Mouse (Mus musculus) urinary bladder, postnatal 36 days (tissue): ENCODE results near the gene Gm35549.
"Not testable (repeated sequence)": the region's sequence is repeated elsewhere in the genome, so short reads cannot be mapped to it uniquely, and the experiment has no call there.

ENCODE experiments used
- DNase-seq, 2 experiments: peaks; one replicate each; pipeline ENCODE4 v3.0.0; 2022; ENCODE audit warnings: low spot score in 2 of 2, mixed read lengths in 1 of 2

The Gm35549 gene

DNA sequence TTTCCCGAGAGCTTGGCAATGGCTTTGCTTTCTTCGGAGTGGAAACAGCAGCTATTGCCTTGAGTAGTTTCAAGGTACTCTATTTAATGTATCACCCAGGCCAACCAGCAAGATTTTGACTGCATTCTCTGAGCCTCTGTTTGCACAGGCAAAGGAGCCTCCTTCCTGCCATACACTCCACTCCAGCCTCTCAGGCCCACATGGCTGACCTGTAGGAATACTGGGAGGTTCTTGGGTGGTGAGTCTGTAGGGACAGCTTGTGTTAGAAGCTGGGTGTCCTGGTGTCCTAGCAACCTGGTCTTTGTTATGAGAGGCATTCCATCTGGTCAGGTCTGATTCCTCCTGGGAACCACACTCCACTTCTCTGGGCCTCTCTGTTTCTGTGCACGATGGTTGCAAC lies at the start of gene Gm35549:
Gm35549 (minus strand) TSS at position 276 of the 400 bp plus-strand sequence.
- no peak for DNase-seq

DNA sequence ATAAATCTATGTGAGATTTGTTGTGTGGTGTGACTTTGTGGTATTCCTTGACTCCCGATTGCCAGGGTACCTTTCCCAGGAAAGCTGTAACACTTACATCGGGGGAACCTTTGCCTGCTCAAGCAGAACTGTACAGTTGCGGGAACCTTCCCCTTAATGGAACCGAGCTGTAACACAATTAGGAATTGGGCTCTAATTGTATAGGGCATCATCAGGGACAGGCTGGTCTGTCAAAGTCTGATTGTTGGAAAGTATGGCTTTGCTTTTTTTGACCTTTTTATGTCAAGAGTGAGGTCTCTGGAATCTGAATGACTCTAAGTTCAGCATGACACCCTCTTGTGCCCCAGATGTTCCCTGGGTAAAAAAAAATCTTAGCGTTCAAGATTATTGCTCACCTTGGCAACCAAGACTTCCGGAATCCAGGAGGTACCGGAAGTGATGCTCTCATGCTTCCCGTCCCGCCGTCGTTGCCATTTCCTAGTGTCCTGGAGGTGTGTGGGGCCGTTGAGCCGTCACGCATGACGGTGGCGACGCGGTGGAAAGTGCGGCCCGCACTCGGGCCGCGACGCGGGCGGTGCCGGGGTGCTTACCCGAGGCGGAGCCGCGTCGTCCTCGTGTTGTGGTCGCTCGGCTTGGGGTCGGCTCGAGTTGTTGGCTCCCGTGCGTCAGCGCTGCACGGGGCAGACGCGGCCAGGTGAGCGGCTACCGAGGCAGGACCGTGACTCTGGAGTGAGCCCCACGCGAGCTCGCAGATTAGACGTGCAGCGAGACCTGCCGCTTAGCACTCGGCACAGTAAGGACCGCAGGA lies 42.7 kb upstream of the Gm35549 start:
- DNase-seq, result peak; percentile 41 to 66

DNA sequence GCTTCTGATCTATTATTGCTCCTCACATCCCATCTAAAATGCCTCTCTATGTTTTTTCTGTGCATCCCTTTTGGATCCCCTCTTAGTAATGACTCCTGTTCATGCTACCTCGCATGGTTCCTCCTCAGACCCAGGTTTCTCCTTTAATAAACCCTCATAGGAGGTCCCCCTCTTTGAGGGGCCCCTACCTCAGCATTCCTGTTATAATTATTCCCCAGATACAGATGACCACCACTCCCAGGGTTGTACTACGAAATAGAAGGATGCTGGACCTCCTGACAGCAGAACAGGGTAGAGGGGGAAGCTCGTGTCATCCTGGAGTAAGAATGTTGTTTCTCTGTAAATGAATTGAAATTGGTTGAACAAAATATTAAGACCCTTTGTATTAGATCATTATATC lies 41.5 kb upstream of the Gm35549 start, which contains the start of gene Zkscan7:
Zkscan7 (plus strand) TSS at position 301 of the 400 bp plus-strand sequence.
- DNase-seq, result no peak

DNA sequence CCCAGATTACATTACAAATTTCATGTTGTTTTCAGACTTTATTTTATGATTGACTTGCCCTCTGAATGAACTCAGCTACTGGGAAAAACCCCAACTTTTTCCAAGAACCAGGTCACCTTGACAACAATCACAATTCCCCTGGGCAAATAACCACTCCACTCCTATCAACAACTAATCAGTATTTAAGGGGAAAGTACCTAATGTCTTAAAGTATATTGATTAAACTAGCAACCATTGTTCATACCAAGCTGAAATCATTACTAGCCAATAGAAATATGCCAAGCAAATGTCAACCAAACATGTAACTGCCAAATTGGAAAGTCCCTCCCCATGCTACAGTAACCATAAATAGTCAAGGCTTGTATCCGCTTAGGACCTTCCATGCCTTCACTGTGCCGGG lies 31.3 kb upstream of the Gm35549 start:
- no peak for DNase-seq

DNA sequence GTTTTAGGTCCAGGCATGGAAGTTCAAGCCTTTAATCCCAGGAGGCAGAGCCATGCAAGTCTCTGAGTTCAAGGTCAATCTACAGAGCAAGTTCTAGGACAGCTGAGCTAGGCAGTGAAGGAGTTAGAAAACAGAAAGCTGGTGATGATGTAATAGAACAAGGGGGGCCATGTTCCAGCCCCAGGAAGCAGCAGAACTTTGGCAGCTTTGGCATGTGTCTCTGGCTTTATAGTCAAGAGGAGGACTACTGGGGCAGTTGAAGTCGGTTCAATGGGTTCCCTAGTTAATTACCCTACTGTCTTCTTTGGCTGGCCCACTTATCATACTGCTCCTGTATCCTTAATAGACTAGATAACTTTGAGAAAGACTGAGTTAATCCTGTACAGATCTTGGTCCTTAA lies 30.8 kb upstream of the Gm35549 start:
- no peak for DNase-seq

DNA sequence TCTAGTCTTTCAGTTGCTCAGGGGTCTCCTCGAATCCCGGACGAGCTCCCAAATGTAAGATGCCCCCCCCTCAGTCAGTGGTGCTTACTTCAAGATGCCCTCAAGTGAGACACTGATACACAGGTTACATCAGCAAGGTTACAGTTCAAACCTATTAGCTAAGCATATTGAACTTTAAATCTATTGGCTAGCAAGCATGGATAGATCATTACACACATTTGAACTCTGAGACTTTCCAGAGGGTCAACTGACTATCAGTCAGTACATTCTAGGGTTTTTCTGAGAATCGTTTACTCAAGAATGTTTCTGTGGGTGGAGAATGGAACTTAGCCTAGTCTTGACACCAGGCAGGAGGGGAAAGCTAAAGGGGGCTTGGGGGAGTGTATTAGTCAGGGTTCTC lies 28.8 kb upstream of the Gm35549 start:
- no peak for DNase-seq

DNA sequence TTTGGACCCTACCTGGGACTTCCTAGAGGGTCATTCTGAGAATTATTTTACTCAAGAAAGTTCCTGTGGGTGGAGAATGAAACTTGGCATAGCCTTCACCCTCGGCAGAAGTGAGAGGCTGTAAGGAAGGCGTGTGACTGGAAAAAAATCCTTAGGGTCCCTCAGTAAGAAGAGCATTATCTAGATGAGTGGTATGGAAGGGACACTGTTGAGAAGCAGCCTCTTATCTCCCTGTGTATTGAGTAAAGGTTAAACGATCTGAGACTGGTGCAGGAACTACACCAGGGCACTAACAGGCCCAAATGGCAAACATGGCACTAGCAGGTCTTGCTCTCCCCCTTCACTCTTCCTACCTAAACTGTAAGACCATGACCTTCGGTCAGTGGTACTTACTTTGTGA lies 22.4 kb upstream of the Gm35549 start:
- DNase-seq, result no peak

DNA sequence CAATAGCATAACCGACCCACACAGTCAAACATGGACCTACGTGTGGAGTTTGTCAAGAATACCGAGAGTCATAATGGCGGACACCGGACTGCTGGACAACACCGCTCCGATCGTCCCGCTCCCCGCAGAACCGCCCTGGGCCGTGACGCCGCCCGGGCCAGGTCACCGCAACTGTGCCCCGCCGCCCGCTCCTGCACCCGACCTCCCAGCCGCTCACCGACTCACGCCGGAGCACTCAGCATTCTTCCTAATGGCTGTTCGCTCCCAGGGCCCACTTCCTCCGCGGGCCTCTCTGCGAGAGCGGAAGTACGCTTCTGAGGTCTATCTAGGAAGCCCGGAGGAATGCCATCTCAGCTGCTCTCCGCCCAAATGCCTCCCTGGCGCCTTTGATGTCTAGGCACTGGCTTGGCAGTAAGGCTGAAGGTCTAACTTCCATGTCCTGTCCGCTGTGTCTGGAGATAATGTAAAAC lies 21.9 kb upstream of the Gm35549 start, which contains the start of gene Zfp445:
Zfp445 (minus strand) TSS at position 310 of the 470 bp plus-strand sequence.
- DNase-seq, result peak; percentile 61 to 79

DNA sequence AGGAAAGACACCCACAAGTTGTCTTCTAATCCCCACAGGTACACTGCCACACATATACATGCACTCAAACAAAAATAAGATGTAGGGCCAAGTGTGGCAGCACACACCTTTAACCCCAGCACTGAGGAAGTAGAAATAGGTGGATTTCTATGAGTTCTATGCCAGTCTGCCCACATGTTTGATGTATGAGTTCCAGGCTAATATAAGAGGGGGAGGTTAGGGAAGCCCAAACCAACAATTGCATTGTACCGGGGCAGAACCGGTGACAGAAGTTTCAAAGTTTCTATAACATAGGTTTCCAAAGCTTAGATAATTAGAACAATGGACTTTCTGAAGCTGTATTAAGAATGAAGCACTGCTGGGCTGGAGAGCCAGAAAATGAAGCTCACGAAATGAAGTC lies 21.0 kb upstream of the Gm35549 start:
- no peak for DNase-seq

DNA sequence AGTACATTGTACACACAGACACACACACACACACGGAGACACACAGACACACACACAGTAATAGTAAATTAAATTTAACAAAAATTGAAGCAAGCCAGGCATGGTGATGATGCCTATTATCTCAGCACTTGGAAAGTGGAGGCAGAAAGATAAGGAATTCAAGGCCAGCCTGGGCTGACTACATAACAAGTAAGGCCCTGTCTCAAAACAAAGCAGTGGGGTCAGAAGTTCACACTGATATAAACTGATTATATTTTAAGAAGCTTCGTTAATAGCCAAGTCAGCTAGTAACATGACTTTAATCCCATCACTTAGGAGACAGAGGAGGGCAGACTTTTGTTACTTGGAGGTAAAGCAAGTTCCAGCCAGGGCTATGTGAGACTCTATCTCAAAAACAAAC lies 19.9 kb upstream of the Gm35549 start:
- DNase-seq, result no peak

DNA sequence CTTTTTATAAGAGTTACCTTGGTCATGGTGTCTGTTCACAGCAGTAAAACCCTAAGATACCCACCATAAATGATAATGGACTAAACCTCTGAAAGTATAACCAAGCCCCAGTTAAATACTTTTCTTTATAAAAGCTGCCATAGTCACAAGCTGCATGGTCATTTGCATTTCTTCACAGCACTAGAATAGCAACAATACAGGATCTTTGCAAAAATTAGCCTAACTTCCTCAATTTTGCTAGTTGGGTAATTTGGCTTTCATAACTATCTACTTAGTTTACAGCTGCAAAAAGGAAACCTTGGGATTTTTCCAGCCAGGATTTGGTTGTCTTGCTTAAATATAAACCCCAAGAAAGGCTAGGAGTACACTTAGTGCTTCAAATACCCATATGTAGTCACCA lies 16.9 kb upstream of the Gm35549 start:
- no peak for DNase-seq

DNA sequence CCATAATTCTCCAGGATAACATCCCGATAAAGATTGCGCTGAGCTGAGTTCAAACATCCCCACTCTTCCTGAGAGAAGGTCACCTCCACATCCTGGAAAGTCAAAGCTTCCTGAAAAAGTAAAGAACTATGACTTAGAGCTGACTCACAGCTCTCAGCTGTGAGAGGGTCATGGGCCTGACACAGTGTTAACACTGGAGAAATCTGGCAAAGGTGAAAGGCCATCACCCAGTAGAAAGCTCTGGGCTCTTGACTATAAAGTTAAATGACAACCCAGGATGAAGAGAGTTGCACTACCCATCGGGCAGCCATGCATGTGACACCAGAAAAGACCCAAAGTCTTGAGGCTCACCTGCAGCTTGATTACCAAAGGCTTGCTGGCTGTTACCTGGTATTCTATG lies 12.9 kb upstream of the Gm35549 start:
- DNase-seq, result no peak

DNA sequence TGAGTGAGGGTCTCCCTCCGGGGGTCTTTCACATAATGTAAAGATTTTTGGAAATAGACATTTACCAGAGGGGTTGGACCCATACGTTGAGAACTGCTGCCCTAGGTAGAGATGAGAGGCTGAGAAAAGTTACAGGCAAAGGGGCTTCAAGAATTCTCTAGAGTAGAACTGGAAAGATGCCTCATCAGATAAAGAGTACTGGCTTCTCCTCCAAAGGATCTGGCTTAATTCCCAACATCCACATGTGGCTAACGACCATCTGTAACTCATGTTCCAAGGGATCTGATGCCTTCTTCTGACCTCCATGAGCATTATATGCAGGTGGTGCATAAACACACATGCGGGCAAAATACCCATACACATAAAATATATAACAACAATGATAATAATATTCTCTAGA lies 11.8 kb upstream of the Gm35549 start:
- no peak for DNase-seq

DNA sequence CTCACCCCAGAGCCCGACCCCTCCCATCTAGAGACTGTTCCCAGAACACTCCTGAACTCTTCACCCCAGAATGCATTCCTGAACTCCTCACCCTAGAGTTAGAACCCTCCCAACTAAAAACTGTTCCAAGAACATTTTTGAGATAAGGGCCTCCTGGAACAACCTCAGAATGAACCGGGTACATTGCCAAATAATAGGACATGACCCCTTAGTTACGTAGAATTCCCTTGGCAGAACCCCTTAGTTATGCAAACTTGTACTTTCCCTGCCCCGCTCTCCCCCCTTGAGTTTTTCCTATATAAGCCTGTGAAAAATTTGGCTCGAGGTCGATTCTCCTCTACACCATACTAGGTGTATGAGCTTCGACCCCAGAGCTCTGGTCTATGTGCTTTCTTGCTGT lies 11.3 kb upstream of the Gm35549 start:
- not testable (repeated sequence) for DNase-seq

DNA sequence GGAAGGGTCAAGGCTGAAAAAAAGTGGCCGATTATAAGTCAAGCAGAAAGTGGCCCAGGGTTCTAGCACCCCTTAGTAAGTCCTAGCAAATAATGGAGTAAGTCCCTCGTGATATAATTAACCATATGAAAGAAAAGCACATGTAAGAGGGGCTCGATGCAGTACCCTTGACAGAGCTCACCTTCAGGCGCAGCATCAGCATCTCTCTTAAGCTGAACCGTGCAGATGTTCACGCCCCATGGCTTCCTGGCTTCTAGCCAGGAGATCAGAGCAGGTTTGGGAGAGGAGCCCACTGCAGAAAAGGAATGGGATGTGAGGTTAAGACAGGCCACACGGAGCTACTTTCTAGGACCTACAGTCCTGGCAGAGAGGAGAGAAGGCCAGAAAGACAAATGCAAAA lies 10.7 kb upstream of the Gm35549 start:
- DNase-seq, result no peak

DNA sequence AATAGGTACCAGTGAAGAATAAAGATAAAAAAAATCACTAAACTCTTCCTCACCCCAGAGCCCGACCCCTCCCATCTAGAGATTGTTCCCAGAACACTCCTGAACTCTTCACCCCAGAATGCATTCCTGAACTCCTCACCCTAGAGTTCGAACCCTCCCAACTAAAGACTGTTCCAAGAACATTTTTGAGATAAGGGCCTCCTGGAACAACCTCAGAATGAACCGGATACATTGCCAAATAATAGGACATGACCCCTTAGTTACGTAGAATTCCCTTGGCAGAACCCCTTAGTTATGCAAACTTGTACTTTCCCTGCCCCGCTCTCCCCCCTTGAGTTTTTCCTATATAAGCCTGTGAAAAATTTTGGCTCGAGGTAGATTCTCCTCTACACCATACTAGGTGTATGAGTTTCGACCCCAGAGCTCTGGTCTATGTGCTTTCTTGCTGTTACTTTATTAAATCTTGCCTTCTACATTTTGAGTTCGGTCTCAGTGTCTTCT lies 4.0 kb upstream of the Gm35549 start:
- DNase-seq, result not testable (repeated sequence)

DNA sequence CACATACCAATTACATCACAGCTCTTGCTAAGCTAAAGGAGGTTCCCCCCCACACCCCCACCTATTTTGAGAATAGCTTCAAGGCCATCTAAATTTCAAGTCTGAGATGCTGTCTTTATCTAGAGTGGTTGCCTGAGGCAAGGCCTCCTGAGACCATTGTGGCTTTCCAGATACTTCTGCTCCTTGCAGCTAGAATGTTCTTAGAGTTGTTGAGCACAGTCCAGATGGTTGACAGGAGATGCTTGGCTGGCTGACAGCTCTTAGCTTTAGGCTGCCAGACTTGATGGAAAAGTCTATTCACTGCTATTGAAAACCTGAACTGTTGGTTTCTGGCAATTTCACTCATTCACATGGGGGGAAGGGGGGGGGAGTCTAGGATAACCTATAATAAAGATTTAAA lies 2.3 kb upstream of the Gm35549 start:
- DNase-seq, result no peak

DNA sequence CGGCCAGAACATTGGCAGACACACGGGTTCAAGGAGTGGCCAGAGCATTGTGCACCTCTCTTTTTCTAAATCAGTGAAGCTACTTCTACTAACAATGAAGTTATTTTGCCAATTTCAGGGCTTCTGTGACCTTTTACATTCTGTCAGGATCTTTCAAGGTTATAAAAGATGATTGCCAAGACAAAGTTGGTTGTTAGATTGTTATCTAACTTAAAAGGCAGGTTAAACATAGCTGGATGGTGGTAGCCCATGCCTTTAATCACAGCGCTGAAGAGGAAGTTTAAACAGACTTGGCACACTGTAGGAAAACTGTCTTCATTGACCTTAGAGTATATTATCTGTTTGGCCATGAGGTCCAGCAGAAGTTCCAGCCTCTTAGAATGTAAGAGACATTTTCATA lies 1.8 kb upstream of the Gm35549 start:
- no peak for DNase-seq

DNA sequence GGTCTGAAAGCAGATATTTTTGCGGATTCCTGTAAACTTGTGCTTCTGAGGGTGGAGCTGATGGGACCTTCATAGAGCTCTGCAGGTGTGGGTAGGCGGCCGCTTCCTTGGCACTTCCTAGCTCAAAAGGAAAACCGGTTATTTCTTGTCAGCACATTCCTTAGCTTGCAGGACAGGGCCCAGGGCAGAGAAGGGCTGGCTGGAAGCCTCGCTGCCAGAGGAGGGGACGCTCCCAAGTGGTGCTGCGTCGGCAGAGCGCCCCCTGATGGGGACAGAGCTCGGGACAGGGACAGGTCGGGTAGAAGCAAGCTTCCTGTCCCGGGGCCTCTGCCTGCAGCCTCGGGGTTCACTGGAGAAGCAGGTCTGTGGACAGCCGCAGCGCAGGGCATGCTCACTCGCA lies 6.2 kb downstream of the Gm35549 start:
- peak; percentile 28 to 34 for DNase-seq

DNA sequence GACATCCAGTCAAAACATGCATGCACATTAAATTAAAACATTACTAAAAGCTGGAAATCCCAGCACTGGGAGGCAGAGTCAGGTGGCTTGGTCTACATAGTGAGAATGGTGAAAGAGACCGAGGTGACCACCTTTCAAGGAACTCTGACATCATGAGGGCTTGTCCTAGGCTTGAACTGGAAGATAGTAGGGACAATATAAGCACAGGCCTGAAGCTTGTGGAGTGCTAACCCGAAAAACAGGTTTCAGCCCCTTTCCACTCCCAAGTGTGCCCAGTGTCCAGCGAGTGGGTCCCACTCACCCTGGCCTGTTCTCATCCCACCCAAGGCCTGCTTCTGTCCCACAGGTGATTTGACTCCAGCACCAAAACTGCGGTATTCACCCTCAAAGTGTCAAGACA lies 6.6 kb downstream of the Gm35549 start:
- no peak for DNase-seq

DNA sequence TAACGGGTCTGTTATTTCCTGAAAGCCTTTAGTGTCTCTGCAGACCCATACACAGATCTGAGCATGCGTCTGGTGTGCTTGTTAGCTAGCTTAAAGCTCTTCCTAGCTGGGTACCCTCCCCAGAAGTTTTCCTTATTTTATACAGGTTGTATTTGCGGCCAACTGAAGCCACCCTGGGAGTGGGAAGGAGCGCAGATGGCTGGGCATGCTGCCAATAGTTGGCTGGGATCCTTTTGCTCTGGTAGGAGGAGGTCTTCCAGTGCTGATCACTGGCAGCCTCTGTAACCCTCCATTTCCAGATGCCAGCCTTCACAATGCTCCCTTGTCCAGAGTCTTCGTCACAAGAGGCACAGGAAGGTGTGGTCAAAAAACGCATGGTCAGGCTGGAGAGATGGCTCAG lies 7.0 kb downstream of the Gm35549 start:
- peak in 1 of 2 experiments; percentile 19 for DNase-seq

DNA sequence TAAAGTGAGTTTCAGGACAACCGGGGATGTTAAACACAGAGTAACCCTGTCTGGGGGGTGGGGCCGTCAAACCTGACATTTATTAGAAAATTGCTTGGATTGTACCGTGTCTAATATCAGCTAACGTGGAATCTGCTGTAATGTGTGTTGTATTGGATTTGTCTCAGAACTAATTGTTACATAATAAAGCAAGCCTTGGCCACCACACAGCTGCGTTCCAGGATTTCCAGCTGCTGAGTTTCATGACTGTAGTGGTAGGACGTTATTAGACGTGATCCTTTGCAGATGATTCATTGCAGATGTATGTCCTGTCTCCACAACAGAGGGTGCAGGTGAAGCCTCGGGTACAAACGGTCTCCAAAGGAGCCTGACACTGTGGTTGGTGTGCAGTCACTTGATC lies 7.7 kb downstream of the Gm35549 start:
- no peak for DNase-seq

DNA sequence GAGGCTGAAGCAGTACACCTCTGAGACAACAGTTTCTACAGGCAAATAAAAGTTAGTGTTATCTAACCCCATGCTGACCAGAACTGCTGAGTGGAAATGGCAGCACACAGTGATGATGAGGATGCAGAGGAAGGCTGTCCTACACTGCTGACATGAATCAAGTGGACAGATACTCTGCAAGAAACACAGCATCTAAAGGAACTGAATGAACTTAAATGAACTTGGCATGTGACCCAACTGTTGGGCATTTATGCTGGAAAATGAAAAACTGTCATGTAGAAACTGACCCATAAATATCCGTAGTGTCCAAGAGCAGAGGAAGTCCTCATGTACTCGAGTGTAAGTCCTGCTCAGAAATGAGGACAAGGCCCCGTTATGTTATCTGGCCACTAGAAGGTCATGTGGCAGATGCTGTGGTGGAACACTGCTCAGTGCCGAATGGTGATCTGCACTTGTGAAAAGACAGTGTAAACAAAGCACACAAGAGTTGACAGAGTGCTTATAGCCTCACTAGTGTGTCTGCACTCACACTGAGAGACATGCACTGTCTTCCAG lies 13.9 kb downstream of the Gm35549 start:
- no peak for DNase-seq
